Mouse (Mus musculus) hindbrain, embryonic 14.5 days (tissue): ENCODE results near the gene Kcnh7. TPM values are rescaled to one million over a fixed set of nuclear protein-coding genes. Genes with fewer than 3 reads are reported as not detected.

Experiments
- ATAC-seq: fragments of 200-750 bp; cut with Nextera tagmentation; 2 replicates; pipeline ENCODE4 v1.8.0; 2017; ENCODE audit warnings: moderate number of reproducible peaks, mild to moderate bottlenecking, moderate TSS enrichment, moderate library complexity; ENCODE audit not compliant: low FRiP score
- DNase-seq: peaks from one replicate; pipeline ENCODE4 v3.0.0-alpha.2; 2015; ENCODE audit warnings: low spot score
- H3K27ac ChIP-seq: fragments of 300-500 bp; sonication (generic); 2 replicates; pipeline ENCODE4 v1.5.1; 2014; ENCODE audit warnings: mild to moderate bottlenecking, moderate library complexity
- H3K27me3 ChIP-seq: fragments of 300-500 bp; sonication (generic); 2 replicates; pipeline ENCODE4 v1.6.1; 2014; ENCODE audit warnings: mild to moderate bottlenecking, low read length, mixed read lengths; ENCODE audit not compliant: control insufficient read depth, insufficient read depth
- H3K36me3 ChIP-seq: fragments of 300-500 bp; sonication (generic); replicated peaks from 2 replicates; pipeline ENCODE4 v1.6.1; 2014; ENCODE audit not compliant: control insufficient read depth, insufficient read depth
- H3K4me1 ChIP-seq: fragments of 300-500 bp; sonication (generic); replicated peaks from 2 replicates; pipeline ENCODE4 v1.6.1; 2014; ENCODE audit warnings: antibody characterized with exemption, low read length, mixed read lengths; ENCODE audit not compliant: control insufficient read depth, insufficient read depth
- H3K4me2 ChIP-seq: fragments of 300-500 bp; sonication (generic); replicated peaks from 2 replicates; pipeline ENCODE4 v1.6.1; 2014; ENCODE audit warnings: mild to moderate bottlenecking, moderate library complexity
- H3K4me3 ChIP-seq: fragments of 300-500 bp; sonication (generic); replicated peaks from 2 replicates; pipeline ENCODE4 v1.5.1; 2014; ENCODE audit warnings: mild to moderate bottlenecking, low read length
- H3K9ac ChIP-seq: fragments of 300-500 bp; sonication (generic); 2 replicates; pipeline ENCODE4 v1.6.1; 2014
- H3K9me3 ChIP-seq: fragments of 300-500 bp; sonication (generic); 2 replicates; pipeline ENCODE4 v1.6.1; 2016; ENCODE audit warnings: low read length; ENCODE audit not compliant: control insufficient read depth
- WGBS: fragments of 180-500 bp; shearing (Covaris S2); extraction: QIAGEN DNeasy Blood & Tissue Kit; methylation state at CpG from one replicate; pipeline ENCODE4 v1.1.7; 2014; 5-methylcytosine and 5-hydroxymethylcytosine counted together
- polyA plus RNA-seq: library from polyadenylated mRNA; unstranded; fragments of >200 nt; fragmentation: Nextera tagmentation; extraction: Ambion mirVana; gene quantifications from 2 replicates; pipeline ENCODE4 v1.2.1, GENCODE M21; 2014

Kcnh7 gene
- polyA plus RNA-seq, 1 experiment from 2014 or later = 11.4 TPM

DNA sequence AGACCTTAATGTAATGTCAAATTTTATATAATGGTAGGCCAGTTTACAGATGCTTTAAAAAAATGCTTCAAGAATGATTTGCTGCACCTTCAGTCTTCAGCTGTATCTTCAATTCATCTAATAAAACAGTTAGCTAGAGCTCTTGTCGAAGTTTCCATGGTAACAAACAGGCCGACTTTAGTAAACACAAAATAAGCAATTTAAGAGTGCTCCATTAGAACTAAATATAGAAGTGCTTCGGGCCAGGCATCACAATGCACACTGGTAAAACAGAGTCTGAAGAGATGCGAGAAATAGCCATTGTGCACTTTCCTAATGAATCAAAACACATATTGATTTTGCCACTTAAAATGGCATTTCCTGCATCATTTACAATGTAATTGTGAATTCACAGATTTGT is 305.3 kb downstream of the Kcnh7 start:
- Histone ChIP-seq H3K27me3 (no peaks in the 10 kb centered on the region), H3K9ac (no peak overlapping the region), H3K4me2 (no peak overlapping the region), H3K4me3 (no peak overlapping the region), H3K36me3 (no peaks in the 10 kb centered on the region), H3K9me3 (no peaks in the 10 kb centered on the region), H3K4me1 (peaks cover 8% of the 10 kb centered on the region), H3K27ac (no peak overlapping the region)
- 69% methylated on average over 4 of the region's 4 CpGs for WGBS
- DNase-seq (peak; percentile 27), ATAC-seq (no peak)

DNA sequence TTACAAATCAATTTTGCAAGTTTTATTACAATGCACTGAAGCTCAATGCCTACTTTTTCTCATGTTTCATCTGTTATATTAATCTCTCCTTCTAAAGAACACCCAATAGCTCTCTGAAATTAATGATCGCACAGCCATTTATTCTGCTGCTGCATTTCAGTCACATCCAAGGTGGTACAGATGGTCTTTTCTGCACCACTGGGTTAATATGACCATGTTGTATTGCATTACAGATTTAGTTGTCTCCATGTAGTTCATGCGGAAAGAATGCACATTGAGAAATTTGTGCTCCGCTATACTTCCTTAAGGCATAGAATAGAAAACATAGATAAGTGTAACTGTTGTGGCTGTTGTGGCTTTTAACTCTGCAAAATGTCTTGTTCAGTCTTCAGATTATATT is 328.7 kb downstream of the Kcnh7 start:
- 64% methylated on average over 3 of the region's 3 CpGs for WGBS
- no peaks in the 10 kb centered on the region for H3K27me3 ChIP-seq
- H3K4me1 ChIP-seq = no peaks in the 10 kb centered on the region
- H3K4me3 ChIP-seq = no peak overlapping the region
- H3K9me3 ChIP-seq = no peaks in the 10 kb centered on the region
- no peak overlapping the region for H3K9ac ChIP-seq
- DNase-seq = peak; percentile 45
- no peak overlapping the region for H3K27ac ChIP-seq
- ATAC-seq = no peak
- no peak overlapping the region for H3K4me2 ChIP-seq
- no peaks in the 10 kb centered on the region for H3K36me3 ChIP-seq

DNA sequence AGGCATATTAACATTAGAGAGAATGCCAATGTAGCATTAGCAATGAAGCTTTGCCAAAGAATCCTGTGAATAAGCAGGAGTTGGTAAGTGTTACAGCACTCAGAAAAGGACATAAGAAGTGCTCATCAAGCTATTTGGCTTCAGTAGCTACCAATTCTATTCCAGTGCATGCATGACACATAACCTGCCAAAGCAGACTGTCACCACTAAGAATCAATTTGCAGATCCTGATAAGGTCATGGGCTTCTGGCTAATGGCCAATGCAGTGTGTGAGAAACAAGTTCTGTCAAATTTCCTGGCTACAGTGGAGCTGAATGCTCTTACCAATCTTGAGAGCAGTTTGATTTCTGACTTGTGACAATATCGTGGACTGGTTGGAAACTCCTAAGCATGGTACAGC is 341.5 kb downstream of the Kcnh7 start:
- Histone ChIP-seq H3K27me3 (no peaks in the 10 kb centered on the region), H3K27ac (no peak overlapping the region), H3K36me3 (no peaks in the 10 kb centered on the region), H3K9me3 (no peaks in the 10 kb centered on the region), H3K9ac (no peak overlapping the region), H3K4me2 (no peak overlapping the region), H3K4me1 (no peaks in the 10 kb centered on the region), H3K4me3 (no peak overlapping the region)
- 80% methylated on average over 1 of the region's 1 CpGs for WGBS
- ATAC-seq (no peak), DNase-seq (no peak)

DNA sequence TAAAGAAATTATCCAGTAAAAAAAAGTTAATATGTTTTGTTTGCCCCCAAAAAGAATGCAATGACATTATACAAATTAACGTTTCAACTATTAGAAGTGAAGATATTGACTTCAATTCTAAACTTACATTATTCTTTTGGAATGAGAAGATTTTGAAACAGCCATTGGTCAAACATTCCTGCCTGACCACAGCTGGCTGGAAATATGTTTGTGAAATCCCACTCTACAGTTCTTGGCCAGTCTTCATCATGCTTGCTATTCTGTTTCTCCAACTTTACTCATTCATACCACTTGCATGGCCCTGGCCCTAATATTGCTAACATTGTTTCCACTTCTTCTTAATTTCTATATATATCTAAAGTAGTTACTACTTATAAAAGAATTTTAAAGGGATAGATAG is 349.8 kb downstream of the Kcnh7 start:
- 92% methylated on average over 1 of the region's 1 CpGs for WGBS

DNA sequence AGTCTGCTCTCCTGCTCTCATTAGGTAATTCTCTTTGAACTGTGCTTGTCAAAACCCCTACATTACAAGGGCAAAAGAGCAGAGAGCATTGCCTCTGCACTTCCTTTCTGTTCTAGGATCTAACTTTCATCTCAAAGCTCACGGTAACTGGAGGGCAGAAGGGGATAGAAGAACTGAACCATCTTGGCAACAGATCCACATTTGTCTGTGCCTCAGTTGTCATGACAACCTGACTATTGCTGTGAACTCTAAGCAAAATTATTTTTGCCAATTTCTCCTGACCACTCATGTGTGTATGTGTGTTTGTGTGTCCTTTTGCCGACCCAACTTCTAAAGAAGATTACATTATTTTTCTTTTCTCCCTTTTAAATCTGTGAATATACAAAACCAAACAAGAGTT is 364.9 kb downstream of the Kcnh7 start:
- WGBS = 52% methylated on average over 2 of the region's 2 CpGs
- Histone ChIP-seq H3K9ac (no peak overlapping the region), H3K4me2 (no peak overlapping the region), H3K36me3 (no peaks in the 10 kb centered on the region), H3K4me3 (no peak overlapping the region), H3K27ac (no peak overlapping the region), H3K27me3 (no peaks in the 10 kb centered on the region), H3K4me1 (no peaks in the 10 kb centered on the region), H3K9me3 (no peaks in the 10 kb centered on the region)
- peak; percentile 32 for DNase-seq
- no peak for ATAC-seq

More for the DNA sequence above, 349.8 kb downstream of the Kcnh7 start:
- no peak overlapping the region for H3K27ac ChIP-seq
- H3K36me3 ChIP-seq = no peaks in the 10 kb centered on the region
- no peaks in the 10 kb centered on the region for H3K4me1 ChIP-seq
- H3K9me3 ChIP-seq = no peaks in the 10 kb centered on the region
- no peak for ATAC-seq
- no peak overlapping the region for H3K4me3 ChIP-seq
- no peak overlapping the region for H3K4me2 ChIP-seq
- no peak for DNase-seq
- no peak overlapping the region for H3K9ac ChIP-seq
- H3K27me3 ChIP-seq = no peaks in the 10 kb centered on the region

DNA sequence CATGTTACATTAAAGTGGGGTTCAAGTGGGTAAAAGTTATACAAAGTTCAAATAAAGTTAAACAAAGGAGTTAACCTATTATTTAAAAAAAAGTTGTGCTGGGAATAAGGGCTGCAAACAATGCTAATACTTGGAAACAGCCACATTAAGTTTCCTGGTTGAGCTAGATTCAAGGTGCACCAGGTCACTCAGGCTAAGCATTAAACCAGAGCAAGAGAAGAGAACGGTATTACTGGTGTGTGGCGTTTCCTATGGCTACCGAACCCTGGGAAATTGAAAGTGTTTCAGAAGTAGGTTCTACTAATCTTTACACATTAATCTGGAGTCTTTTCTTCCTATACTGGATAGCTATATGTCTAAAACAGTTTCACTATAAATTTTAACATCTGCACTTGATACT is 368.1 kb downstream of the Kcnh7 start:
- Histone ChIP-seq H3K4me3 (no peak overlapping the region), H3K4me1 (no peaks in the 10 kb centered on the region), H3K4me2 (no peak overlapping the region), H3K36me3 (no peaks in the 10 kb centered on the region), H3K27me3 (no peaks in the 10 kb centered on the region), H3K9me3 (no peaks in the 10 kb centered on the region), H3K9ac (no peak overlapping the region), H3K27ac (no peak overlapping the region)
- WGBS = 90% methylated on average over 3 of the region's 3 CpGs
- no peak for DNase-seq
- no peak for ATAC-seq

DNA sequence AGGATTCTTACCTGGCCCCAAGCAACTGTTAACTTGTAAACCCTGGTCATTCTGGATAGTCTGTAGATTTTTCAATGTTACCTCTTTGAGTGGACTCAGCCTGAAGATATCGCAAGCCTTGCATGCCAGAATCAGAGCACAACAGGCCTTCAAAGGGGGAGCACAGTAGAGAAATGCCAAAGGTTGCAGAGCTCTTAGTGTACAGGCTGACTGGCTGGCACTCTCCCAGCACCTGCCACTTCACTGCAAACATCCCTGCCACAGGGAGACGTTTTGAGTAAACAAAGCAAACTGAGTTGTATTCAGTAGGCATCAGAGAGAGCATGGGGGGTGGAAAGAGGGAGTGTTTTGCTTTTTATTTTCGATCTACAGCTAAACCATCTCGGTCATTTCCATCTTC is 375.3 kb downstream of the Kcnh7 start:
- WGBS = 39% methylated on average over 4 of the region's 4 CpGs
- Histone ChIP-seq H3K27ac (peak overlapping the region; percentile 43; the same call in 1 of the 2 replicates), H3K9me3 (no peaks in the 10 kb centered on the region), H3K36me3 (no peaks in the 10 kb centered on the region), H3K9ac (no peak overlapping the region), H3K4me3 (no peak overlapping the region), H3K27me3 (no peaks in the 10 kb centered on the region), H3K4me1 (no peaks in the 10 kb centered on the region; the same call in 1 of the 2 replicates), H3K4me2 (no peak overlapping the region)
- DNase-seq (no peak), ATAC-seq (peak; percentile 51; the same call in 1 of the 2 replicates)

DNA sequence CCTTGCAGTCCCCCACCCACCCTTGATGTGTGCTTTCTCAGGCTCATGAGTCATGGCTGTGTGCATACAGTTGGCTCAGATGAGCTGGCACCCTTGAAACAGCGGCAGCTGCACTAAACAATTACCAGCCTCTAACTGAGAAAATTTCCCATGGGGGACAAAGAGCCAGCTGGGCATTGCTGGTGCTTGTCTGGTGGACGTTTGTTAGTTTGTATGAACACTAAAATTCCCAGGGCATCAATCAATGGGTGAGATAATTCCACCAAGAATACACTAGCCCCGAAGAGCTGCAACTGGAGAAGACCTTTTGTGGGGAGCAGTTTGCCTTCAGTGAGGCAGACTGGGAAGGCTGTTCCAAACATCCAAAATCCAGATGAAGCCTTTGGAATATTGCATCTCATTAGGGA is 376.6 kb downstream of the Kcnh7 start:
- peak; percentile 90 for ATAC-seq
- peak overlapping the region; percentile 57; the same call in 1 of the 2 replicates for H3K27ac ChIP-seq
- 12% methylated on average over 3 of the region's 3 CpGs for WGBS

DNA sequence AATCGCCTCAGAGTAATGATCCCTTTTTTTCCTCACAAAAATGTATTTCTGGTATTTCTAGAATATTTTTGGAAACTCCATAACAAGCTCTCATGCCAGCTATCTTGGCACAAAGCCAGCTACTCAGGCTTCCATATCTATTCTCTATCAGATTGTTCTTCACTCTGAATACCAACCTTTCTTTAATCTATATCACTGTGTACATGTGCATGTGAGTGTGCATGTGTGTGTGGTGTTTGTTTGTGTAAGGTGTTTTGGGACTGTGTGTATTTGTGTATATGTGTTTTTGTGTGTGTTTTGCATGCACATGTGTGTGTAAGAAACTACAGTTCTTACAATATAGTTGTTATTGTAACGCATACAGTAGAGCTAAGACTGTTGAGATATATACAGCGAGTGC is 377.2 kb downstream of the Kcnh7 start:
- Histone ChIP-seq H3K9ac (no peak overlapping the region), H3K27me3 (no peaks in the 10 kb centered on the region), H3K9me3 (no peaks in the 10 kb centered on the region), H3K36me3 (no peaks in the 10 kb centered on the region), H3K4me1 (no peaks in the 10 kb centered on the region; the same call in 1 of the 2 replicates), H3K27ac (peak overlapping the region; percentile 71), H3K4me2 (no peak overlapping the region), H3K4me3 (no peak overlapping the region)
- no peak for DNase-seq
- peak; percentile 32; the same call in 1 of the 2 replicates for ATAC-seq
- WGBS = 85% methylated on average over 3 of the region's 3 CpGs

More for the DNA sequence above, 376.6 kb downstream of the Kcnh7 start:
- H3K9ac ChIP-seq = no peak overlapping the region
- H3K4me1 ChIP-seq = no peaks in the 10 kb centered on the region; the same call in 1 of the 2 replicates
- peak; percentile 67 for DNase-seq
- no peak overlapping the region for H3K4me2 ChIP-seq
- H3K36me3 ChIP-seq = no peaks in the 10 kb centered on the region
- H3K4me3 ChIP-seq = no peak overlapping the region
- no peaks in the 10 kb centered on the region for H3K27me3 ChIP-seq
- no peaks in the 10 kb centered on the region for H3K9me3 ChIP-seq

DNA sequence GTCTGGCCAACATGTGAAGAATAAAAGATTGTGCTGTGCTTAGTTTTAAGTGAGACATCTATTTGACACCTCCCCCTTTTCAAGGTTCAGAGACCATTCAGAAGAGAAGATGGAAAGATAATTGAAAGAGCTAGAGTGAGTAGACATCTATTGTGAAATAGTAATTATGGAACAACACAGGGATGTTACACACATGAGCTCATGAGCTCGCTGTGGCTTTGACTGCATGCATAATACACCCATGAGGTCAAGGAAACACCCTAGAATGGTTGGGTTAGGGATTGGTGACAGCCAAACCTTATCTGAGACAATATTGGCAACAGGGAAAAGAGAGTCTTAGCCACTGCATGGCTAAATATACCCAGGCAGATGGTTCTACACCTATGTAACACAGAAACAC is 380.1 kb downstream of the Kcnh7 start:
- H3K4me2 ChIP-seq = no peak overlapping the region
- no peaks in the 10 kb centered on the region for H3K27me3 ChIP-seq
- no peak for DNase-seq
- no peaks in the 10 kb centered on the region for H3K36me3 ChIP-seq
- no peak overlapping the region for H3K9ac ChIP-seq
- no peaks in the 10 kb centered on the region for H3K9me3 ChIP-seq
- ATAC-seq = no peak
- H3K4me3 ChIP-seq = no peak overlapping the region
- no peak overlapping the region for H3K27ac ChIP-seq
- WGBS = 70% methylated on average over 1 of the region's 1 CpGs
- no peaks in the 10 kb centered on the region; the same call in 1 of the 2 replicates for H3K4me1 ChIP-seq
